Mouse (Mus musculus): ENCODE measurements around the gene Nol4l.
"Not testable (repeated sequence)": the region's sequence is repeated elsewhere in the genome, so short reads cannot be mapped to it uniquely, and the experiment has no call there.

Nol4l gene

GRCm38 (mm10) chr2:153512416-153513323, 17.1 kb downstream of the Nol4l start:
- no peak for DNase-seq (ENCODE audit: low spot score)

DNA sequence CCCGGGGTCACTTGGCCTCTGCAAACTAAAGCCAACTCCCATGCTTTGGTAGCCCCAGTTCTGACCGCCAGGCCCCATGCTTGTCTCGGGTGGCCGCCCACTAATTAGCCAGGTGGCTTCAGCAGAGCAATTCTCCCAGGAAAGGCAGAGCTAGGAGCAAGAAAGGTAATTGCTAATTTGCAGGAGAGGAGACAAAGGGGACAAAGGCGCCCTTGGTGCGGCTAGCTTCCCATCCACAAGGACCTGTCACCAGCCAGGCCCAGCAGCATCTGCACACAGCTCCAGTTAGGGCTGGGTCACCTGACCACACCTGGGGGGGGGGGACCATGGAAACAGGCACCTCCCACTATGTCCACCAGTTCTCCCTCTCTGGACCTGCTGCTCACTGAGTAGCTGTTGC, 18.2 kb downstream of the Nol4l start:
- no peak for DNase-seq (ENCODE audit: low spot score)

DNA sequence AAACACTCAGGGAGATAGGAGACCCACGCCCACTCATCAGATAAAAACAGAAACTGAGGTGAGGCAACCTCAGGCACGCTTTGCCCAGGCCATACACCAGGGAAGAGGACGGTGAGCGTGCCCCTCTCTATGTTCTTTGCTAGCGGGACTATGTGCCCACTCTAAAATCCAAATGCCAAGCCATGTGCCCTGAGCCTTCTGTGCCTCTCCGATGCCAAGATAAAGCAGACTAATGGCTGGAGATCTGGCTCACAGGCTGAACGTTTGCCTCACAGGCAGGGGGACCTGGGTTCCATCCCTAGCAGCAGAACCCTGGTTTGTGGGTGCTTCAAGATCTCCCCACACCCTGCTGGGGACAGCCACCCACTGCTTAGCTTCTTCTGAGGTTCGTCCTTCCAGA, 19.6 kb downstream of the Nol4l start:
- DNase-seq (ENCODE audit: low spot score) = no peak

- DNase-seq (ENCODE audit: low spot score) = no peak
These were observed 20.4 kb downstream of the Nol4l start for GRCm38 (mm10) chr2:153509211-153510029.

DNA sequence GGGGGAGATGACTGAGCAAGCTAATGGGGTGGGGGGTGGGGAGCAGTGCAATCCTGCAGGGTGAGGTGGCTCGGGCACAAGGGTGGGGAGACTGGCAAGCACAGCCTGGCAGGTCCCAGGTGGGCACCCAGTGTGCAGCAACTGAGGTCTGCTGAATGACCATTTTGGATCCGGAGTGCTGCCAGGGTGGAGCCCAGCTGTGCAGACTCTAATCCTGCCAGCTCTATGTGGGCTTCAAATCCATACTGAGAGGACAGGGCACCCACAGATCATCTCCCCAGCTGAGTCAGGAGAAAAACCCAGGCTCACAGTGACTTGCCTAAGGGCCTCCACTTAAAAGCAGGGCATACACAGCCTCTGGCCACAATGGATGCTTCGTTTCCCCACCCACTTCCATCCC, 21.4 kb downstream of the Nol4l start:
- no peak for DNase-seq (ENCODE audit: low spot score)

GRCm38 (mm10) chr2:153507969-153508368, 21.8 kb downstream of the Nol4l start:
- no peak for DNase-seq (ENCODE audit: low spot score)

GRCm38 (mm10) chr2:153506385-153506784, 23.4 kb downstream of the Nol4l start:
- no peak for DNase-seq (ENCODE audit: low spot score)

GRCm38 (mm10) chr2:153499154-153499553, 30.6 kb downstream of the Nol4l start:
- no peak for DNase-seq (ENCODE audit: low spot score)

DNA sequence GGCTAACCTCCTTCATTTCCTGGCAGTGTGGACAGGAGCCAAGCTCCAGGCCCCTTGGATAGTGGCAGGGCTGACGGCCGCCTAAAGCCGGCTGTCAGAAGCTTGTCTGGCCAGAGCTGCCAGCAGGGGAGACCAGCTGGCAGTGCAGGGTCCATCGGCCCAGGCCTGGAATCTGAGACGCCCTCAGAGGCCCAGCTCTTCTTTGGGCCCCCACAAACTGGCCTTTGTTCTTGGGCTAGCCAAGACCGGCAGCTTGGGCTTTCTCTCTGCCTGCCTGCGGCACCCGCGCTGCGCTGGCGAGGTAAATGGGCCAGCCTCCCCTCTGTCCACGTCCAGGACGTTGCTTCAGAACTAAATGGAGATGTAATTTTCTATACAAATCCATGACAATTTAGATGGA, 32.9 kb downstream of the Nol4l start:
- no peak for DNase-seq (ENCODE audit: low spot score)

DNA sequence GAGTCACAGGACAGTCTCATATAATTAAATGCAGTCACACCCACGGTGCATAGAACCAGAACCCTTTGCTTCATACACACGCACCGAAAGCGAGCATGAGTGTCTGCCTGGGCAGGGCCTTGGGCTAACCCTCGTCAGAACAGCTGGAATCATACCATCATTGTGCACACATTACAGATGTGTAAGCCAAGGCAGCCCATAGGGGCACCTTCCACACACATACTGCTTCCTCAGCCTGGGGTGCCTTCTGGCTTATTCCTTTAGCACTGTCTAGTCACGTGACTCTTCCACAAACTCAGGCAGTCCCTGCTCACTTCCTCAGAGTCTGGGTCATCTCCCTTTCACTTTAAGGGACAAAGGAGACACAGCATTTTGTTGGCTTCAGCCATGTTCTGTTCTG, 33.5 kb downstream of the Nol4l start:
- DNase-seq (ENCODE audit: low spot score) = no peak

GRCm38 (mm10) chr2:153495818-153496217, 34.0 kb downstream of the Nol4l start:
- DNase-seq (ENCODE audit: low spot score) = no peak

DNA sequence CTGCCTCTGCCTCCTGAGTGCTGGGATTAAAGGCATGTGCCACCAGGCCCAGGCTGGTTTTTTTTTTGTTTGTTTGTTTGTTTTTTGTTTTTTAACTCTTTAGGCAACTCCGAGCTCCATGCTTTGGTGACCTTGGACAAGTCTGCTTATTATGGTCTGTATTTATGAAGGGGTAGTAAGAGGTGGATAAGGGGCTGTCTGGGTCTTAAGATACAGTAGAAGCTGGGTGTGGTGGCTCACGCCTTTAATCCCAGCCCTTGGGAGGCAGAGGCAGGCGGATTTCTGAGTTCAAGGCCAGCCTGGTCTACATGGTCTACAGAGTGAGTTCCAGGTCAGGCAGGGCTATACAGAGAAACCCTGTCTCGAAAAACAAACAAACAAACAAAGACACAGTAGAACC, 34.4 kb downstream of the Nol4l start:
- DNase-seq (ENCODE audit: low spot score) = not testable (repeated sequence)

DNA sequence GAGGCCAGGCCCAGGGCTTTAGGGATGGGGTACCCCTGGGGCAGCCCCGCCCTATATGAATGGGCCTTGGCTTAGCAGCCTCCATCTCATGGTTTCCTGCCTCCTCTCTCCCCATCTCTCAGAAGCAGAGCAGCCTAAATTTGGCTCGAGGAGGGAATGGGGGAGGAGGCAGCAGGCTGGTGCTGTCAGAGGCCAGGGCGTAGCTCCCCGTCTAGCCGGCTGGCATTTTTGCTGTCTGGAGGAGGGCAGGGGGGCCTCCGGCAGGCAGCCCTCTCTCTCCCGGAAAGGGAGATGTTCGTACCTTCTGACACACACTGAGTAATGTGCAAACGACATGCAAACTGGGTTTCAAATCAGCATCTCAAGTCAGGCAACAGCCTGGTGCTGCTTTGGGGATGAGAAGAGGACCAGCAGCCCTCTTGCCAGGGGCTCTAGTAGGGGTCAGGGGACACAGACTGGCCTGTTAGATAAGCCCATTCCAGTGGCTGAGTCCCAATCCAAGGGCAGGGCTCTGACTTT, 35.4 kb downstream of the Nol4l start:
- no peak for DNase-seq (ENCODE audit: low spot score)

- no peak for DNase-seq (ENCODE audit: low spot score)
These were observed 35.9 kb downstream of the Nol4l start for GRCm38 (mm10) chr2:153493781-153494292.

DNA sequence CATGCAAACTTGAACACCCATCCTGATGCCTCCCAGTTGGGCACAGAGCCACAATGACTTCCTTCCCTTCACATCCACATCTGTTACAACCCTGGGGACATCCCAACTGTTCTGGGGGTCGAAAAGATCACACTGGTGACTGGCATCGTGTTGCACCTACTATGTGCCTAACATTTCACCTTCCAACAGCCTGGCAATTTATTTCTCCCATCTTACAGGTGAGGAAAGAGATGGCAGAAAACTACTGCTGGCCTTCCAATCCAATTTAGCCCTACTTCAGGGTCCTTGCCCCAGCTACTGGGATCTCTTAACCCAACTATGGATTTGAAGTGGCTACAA, 36.4 kb downstream of the Nol4l start:
- no peak for DNase-seq (ENCODE audit: low spot score)

GRCm38 (mm10) chr2:153492573-153493392, 37.0 kb downstream of the Nol4l start, which contains the start of gene 4930404H24Rik:
Gene 4930404H24Rik, plus strand, starts transcription at chr2:153492790.
- peak; percentile 72 for DNase-seq (ENCODE audit: low spot score)

DNA sequence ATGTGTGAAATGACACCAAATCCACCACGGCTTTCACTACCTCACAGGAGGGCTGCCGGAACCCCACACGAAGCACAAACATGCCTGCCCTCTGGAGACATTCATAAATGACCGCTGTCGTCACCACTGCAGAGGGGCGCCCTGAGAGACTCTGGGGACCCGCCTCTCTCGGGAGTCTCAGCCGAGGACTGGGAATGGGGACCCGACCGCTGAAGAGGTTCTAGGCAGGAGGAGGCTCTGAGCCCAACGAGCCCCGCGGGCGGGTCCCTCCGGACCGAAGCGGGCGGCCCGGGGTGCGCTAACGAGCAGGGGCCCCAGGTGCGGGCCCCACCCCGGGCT, 37.6 kb downstream of the Nol4l start:
- DNase-seq (ENCODE audit: low spot score) = no peak

GRCm38 (mm10) chr2:153491512-153492178, 38.1 kb downstream of the Nol4l start:
- no peak for DNase-seq (ENCODE audit: low spot score)

GRCm38 (mm10) chr2:153490940-153491339, 38.8 kb downstream of the Nol4l start:
- DNase-seq (ENCODE audit: low spot score) = no peak

GRCm38 (mm10) chr2:153490116-153490515, 39.7 kb downstream of the Nol4l start:
- no peak for DNase-seq (ENCODE audit: low spot score)

DNA sequence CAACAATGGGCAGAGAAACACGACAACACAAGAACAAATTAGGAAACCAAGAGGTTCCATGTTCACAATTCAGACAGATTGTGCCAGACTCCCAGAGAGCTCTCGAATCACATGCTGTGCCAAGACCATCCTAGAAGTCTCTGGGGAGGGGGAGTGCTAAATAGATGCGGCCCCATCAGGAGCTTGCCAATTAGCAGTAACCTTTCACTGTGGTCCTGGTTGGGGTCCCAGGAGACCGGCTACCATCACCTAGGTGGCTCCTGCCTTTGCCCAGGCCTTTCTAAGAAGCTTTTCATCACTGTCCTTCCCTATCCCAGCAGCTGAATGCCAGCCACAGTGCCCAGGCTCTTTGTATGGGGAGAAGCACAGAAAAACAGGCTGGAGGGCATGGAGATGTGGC, 45.7 kb downstream of the Nol4l start:
- DNase-seq (ENCODE audit: low spot score) = no peak
